Mouse (Mus musculus) bone marrow, adult 2 months (tissue): ENCODE data around the gene Kcnd3. TPM values are rescaled to one million over a fixed set of nuclear protein-coding genes. Genes with fewer than 3 reads are reported as not detected.

Experiments
- H3K27ac ChIP-seq: fragments of 200-500 bp; 2 replicates; pipeline ENCODE4 v1.5.1; 2012; ENCODE audit warnings: low read depth, mild to moderate bottlenecking, control low read depth, inconsistent platforms, low read length; ENCODE audit not compliant: control insufficient read depth, poor library complexity, insufficient read depth
- H3K4me1 ChIP-seq: fragments of 200-500 bp; 2 replicates; pipeline ENCODE4 v1.6.1; 2011; ENCODE audit warnings: low read length; ENCODE audit not compliant: control insufficient read depth, insufficient read depth
- H3K4me3 ChIP-seq: fragments of 200-500 bp; replicated peaks from 2 replicates; pipeline ENCODE3; 2011; ENCODE audit warnings: mild to moderate bottlenecking, low read depth, low read length, control low read depth; ENCODE audit not compliant: control insufficient read depth
- CTCF ChIP-seq: fragments of 200-500 bp; IDR thresholded peaks from 2 replicates; pipeline ENCODE4 v1.5.1; 2011; ENCODE audit warnings: low read length, control low read depth; ENCODE audit not compliant: control insufficient read depth, insufficient read depth
- POLR2A ChIP-seq: fragments of 200-500 bp; IDR thresholded peaks from 2 replicates; pipeline ENCODE4 v1.6.1; 2011; ENCODE audit warnings: low read depth, mild to moderate bottlenecking, control low read depth, low read length, borderline replicate concordance; ENCODE audit not compliant: control insufficient read depth
- WGBS: fragments of 180-500 bp; shearing (Covaris S2); methylation state at CpG from one replicate; pipeline ENCODE4 v1.1.7; 2018; 5-methylcytosine and 5-hydroxymethylcytosine counted together
- polyA plus RNA-seq: library from polyadenylated mRNA; stranded (reverse); fragments of >200 nt; gene quantifications from 2 replicates; pipeline ENCODE4 v1.2.4, GENCODE M21; 2011; ENCODE audit warnings: low replicate concordance; ENCODE audit not compliant: missing spikeins, insufficient read depth, insufficient read length

The Kcnd3 gene
- polyA plus RNA-seq = not detected in 2 replicates

DNA sequence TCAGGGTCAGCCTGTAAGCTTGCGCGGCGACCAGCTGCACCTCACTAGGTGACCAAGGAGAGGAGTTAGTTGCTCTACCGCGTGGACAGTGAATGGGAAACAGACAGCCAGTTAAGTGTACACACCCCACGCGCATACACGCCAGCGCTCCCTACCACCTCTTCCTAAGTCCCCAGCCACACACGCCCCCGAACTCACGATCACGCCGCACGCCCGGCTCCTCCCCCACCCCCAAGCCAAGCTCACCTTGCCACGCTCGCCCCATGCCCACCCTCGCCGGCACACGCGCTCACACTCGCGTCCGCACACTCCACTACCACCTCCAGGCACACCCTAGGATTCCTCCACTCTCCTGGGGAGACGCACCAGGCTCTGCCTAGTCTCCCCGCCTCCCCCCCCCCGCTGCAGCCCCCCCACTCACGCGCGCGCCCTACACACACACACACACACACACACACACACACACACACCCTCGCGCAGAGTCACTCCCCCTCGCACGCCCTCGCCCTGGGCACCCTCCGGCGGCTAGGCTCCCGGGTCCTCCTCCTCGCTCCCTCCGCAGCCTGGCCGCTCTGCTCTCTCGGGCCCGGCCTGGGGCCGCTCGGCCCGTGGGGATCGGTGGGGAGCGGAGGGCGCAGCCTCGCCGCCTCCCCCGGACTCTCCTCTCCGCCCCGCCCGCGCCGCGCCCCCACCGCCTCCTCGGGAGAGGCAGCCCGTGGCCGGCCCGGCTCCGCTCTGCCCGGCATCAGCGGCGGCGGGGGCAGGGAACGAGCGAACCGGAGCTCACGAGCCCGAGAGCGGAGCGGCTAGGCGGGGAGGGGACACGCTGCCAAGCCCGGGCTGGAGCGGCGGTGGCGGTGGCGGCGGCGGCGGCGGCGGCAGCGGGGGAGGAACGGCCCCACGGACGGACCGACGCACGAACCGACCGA is at the start of gene Kcnd3:
Kcnd3 (plus strand) TSS at position 704 of the 929 bp plus-strand sequence.
- H3K4me3 ChIP-seq = no peak within 1 kb of the TSS
- WGBS = 2% methylated on average over 83 of the region's 98 CpGs
- no peak for TF ChIP-seq CTCF
- TF ChIP-seq POLR2A = no peak

DNA sequence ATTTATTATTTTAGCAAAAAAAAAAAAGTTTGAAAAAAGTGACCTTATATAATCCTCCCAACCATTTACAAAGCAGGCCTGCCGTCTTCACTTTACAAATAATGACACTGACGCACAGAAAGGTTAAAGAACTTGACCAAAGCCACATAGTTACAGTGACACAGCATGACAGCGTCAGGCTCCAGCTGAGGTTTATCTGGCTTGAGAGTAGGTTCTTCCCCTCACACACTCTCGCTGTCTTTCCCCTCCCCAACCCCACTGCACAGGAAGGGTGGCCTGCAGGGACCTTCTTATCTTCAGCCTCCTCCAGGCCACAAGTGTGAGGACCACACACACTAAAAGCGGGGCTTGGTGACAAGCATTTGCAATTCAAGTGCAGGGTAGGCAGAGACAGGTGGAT is 49.5 kb upstream of the Kcnd3 start:
- no peak for TF ChIP-seq CTCF
- no peak for TF ChIP-seq POLR2A
- Histone ChIP-seq H3K4me3 (no peak overlapping the region), H3K27ac (no peak overlapping the region), H3K4me1 (no peaks in the 10 kb centered on the region)
- 10% methylated on average over 5 of the region's 5 CpGs for WGBS

More for the DNA sequence above, at the start of gene Kcnd3:
- Histone ChIP-seq H3K27ac (no peak within 1 kb of the TSS), H3K4me1 (no peaks in the 10 kb centered on the region)

DNA sequence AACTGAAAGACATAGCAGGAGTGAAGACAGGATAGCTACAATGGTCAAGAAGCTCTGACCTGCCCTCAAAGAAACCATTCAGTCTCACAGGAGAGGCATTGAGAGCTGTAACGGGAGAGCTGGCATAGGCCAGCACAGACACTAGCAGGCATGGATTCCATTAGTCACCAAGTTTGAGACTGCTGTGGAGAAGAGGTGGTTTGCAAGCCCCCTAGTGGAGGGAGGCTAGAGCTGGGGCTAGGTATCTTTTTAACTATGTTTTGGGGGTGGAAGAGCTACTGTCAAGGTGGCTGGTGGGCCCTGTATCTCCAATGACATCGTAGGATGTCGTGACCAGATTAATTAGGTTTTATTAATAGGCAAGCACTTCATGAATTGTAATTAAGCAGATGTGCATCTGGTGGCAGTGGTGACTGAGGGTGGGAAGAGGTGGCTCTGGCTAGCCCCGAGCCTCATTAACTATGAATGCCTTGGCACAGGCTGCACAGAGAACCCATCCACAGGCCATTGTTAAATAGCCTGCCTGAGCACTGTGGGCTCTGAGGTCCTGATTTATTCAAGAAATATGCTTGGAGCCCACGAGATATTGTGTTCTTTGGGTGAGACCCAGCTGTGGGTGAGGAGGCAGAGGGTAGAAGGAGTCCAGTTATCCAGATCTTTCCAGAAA is 48.6 kb upstream of the Kcnd3 start:
- WGBS = 74% methylated on average over 5 of the region's 5 CpGs
- TF ChIP-seq POLR2A (no peak), CTCF (no peak)
- Histone ChIP-seq H3K4me3 (no peak overlapping the region), H3K27ac (no peak overlapping the region), H3K4me1 (no peaks in the 10 kb centered on the region)

DNA sequence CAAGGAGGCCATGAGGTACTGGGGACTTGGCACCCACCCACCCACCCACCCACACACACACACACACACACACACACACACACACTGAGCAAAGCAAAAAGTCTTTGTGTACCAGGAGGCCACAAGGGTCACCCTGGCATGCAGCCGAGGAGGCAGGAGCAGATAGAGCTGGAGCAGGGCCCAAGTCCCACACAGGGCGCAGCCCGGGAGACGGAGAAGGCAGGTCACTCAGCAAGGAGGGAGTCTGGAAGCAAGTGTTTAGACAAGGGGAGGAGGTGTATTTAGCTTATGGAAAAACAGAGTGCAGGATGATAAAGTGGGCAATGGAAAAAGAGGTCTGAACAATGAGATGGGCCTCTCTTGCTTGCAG is 48.1 kb upstream of the Kcnd3 start:
- no peak overlapping the region for H3K4me3 ChIP-seq
- H3K4me1 ChIP-seq = no peaks in the 10 kb centered on the region
- H3K27ac ChIP-seq = no peak overlapping the region
- 84% methylated on average over 4 of the region's 4 CpGs for WGBS
- TF ChIP-seq POLR2A = no peak
- TF ChIP-seq CTCF = no peak

DNA sequence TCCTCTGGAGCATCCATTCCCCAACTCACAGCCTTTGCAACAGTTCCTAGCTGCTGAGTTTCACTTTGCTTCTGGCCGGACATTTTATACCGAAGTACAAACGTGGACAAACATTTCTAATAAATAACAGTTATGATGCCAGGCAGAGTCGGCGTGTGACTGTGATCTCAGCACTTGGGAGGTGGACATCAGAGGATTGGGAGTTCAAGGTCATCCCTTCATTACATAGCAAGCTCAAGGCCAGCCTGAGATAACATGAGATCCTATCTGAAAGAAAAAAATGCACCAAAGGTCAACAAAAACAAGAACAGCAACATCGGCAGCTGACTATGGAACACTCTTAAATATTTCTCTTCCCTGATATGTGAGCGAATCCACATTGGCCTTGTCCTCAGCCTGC is 46.6 kb upstream of the Kcnd3 start:
- no peak overlapping the region for H3K4me3 ChIP-seq
- H3K27ac ChIP-seq = no peak overlapping the region
- no peak for TF ChIP-seq CTCF
- TF ChIP-seq POLR2A = no peak
- 86% methylated on average over 7 of the region's 7 CpGs for WGBS
- no peaks in the 10 kb centered on the region for H3K4me1 ChIP-seq

GRCm38 (mm10) chr3:105406036-105406435 is 46.1 kb upstream of the Kcnd3 start:
- no peak for TF ChIP-seq POLR2A
- TF ChIP-seq CTCF = no peak
- 69% methylated on average over 7 of the region's 7 CpGs for WGBS
- no peak overlapping the region for H3K27ac ChIP-seq
- H3K4me3 ChIP-seq = no peak overlapping the region
- no peaks in the 10 kb centered on the region for H3K4me1 ChIP-seq

DNA sequence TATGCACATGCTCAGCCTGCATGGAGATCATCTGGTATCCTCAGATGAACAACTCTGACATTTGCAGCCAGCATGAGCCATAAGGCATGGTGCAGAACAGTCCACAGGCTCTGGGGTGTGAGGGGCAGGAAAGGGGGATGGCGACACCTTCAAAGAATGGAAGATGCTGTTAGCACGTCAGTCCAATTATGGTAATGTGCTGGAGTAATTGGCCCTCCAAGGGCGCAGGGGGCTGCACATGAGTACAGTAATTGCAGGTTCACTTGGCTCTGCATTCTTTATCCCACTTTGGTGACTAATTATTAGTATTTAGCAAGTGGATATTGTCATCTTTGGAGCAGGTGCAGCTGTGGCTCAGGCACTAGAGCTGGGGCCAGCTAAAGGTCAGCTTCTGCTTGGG is 43.9 kb upstream of the Kcnd3 start:
- no peak overlapping the region for H3K4me3 ChIP-seq
- no peak overlapping the region for H3K27ac ChIP-seq
- WGBS = 78% methylated on average over 3 of the region's 3 CpGs
- no peaks in the 10 kb centered on the region for H3K4me1 ChIP-seq
- TF ChIP-seq CTCF = no peak

DNA sequence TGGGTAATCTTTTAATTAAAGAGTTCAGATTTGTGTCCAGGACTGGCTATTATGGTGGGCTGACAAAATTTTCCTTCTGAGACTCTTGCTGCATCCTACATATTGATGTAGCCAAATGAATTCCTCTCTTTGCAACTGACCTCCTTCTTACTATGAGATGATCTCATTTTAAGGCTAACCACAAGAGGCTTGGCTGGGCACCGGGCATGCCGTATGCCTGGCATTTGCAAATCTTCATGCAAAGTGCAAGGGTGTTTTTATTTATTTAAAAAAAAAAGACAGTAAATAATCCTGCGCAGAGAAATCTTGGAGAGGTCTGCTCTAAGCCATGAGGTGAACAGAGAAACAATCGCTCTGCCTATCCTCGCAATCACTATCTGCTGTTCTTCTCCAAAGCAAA is 41.3 kb upstream of the Kcnd3 start:
- Histone ChIP-seq H3K4me1 (no peaks in the 10 kb centered on the region), H3K4me3 (no peak overlapping the region), H3K27ac (no peak overlapping the region)
- WGBS = 82% methylated on average over 5 of the region's 5 CpGs
- TF ChIP-seq POLR2A (no peak), CTCF (no peak)
